Mouse (Mus musculus) brain, embryonic 14.5 days (tissue): Measurements from ENCODE around the gene Stab1.

Experiments used
- CTCF ChIP-seq: fragments of 200-500 bp; IDR thresholded peaks from 2 replicates; pipeline ENCODE4 v1.5.1; 2012; ENCODE audit warnings: inconsistent platforms, mild to moderate bottlenecking, moderate library complexity, borderline replicate concordance; ENCODE audit not compliant: insufficient read depth, insufficient read length; ENCODE audit errors: extremely low read depth
- POLR2A ChIP-seq: fragments of 200-500 bp; IDR thresholded peaks from 2 replicates; pipeline ENCODE4 v1.6.1; 2012; ENCODE audit warnings: mild to moderate bottlenecking, inconsistent platforms, borderline replicate concordance; ENCODE audit not compliant: poor library complexity, insufficient read depth, insufficient read length, severe bottlenecking; ENCODE audit errors: extremely low read depth

DNA sequence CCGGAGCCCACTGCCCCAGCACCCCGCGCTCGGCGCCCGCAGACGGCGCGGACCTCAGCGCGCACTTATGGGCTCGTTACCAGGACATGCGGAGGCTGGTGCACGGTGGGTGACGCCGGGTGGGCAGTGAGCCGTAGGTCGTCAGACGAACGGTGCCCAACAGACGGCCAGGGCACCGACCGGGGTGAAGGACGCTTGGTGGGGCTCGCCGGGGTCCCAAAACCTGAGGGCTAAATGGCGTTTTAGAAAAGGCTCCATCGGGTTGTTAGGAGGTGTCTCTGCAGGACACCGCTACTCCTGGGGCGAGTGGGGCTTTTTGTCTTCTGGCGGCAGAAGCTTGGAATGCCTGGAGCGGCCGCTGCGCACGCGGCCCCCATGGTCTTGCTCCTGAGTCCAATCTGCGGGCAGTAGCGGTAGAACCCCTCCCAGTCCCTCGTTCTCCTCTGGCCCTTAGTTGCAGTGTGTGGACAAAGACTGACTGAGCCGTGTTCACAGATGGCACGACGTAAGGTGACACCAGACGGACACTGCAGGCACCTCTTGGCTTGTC, 37.1 kb downstream of the Stab1 start:
- TF ChIP-seq CTCF (no peak), POLR2A (no peak)
